Mouse (Mus musculus): ENCODE measurements around the gene Dyrk4. TPM values are rescaled to one million over a fixed set of nuclear protein-coding genes. Genes with fewer than 3 reads are reported as not detected.
A peak's percentile ranks its signal among the peaks of the same experiment; 100 is the strongest.

Dyrk4 gene
- polyA plus RNA-seq, 1 experiment from 2014 or later: 0.05 TPM

GRCm38 (mm10) chr6:126852881-126853280, 68.8 kb downstream of the Dyrk4 start, which contains the start of gene Akap3:
Akap3 (plus strand) TSS chr6:126853098.
- Histone ChIP-seq H3K27ac (ENCODE audit: low read length) (no peak within 1 kb of the TSS), H3K9ac (ENCODE audit: low read depth, low read length) (no peak within 1 kb of the TSS)
- no peak for ATAC-seq (ENCODE audit: low read depth)

GRCm38 (mm10) chr6:126848712-126849704, 72.6 kb downstream of the Dyrk4 start, which contains the start of gene Ndufa9:
Ndufa9 (minus strand) TSS chr6:126849136.
- ATAC-seq (ENCODE audit: low read depth): peak; percentile 88
- whole genome bisulfite sequencing (ENCODE audit: insufficient replicate concordance): 6% methylated on average over 46 of the region's 46 CpGs
- H3K27ac ChIP-seq (ENCODE audit: low read length): peak within 1 kb of the TSS; percentile 41

More at GRCm38 (mm10) chr6:126852881-126853280, 68.8 kb downstream of the Dyrk4 start, which contains the start of gene Akap3:
- H3K9me3 ChIP-seq (replicated peaks; ENCODE audit: control insufficient read depth, low read length): no peaks in the 10 kb centered on the region
- no peaks in the 10 kb centered on the region for H3K36me3 ChIP-seq (ENCODE audit: control insufficient read depth, insufficient read depth)
- peaks cover 9% of the 10 kb centered on the region for H3K4me1 ChIP-seq (ENCODE audit: control insufficient read depth, low read depth, low read length)
- H3K4me2 ChIP-seq (ENCODE audit: low read depth, low read length): no peak within 1 kb of the TSS
- H3K27me3 ChIP-seq (ENCODE audit: control insufficient read depth, insufficient read depth, low read depth, low read length): no peaks in the 10 kb centered on the region
- no peak within 1 kb of the TSS for H3K4me3 ChIP-seq (ENCODE audit: low read depth, low read length)

DNA sequence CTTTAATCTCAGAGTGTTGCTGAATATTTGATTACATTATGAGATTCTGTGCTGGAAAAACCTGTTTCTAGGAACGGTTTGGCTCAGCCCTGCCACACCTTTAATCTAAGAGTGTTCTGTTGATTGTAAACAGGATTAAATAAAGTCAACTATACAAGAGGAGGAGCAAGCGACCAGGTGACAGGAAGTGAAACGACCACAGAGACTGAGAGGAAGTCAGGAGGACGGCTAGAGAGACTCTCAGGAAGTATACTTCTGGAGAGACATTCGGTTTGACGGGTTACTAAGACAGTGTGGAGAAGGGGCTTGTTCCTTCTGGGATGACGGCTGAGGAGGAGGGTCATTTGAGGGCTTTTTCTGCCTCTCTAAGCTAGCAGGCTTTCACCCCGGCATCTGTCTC, 85.0 kb downstream of the Dyrk4 start:
- ATAC-seq (ENCODE audit: low read depth): no peak
- Histone ChIP-seq H3K4me1 (ENCODE audit: control insufficient read depth, low read depth, low read length) (no peaks in the 10 kb centered on the region), H3K27me3 (ENCODE audit: control insufficient read depth, insufficient read depth, low read depth, low read length) (no peaks in the 10 kb centered on the region), H3K4me3 (ENCODE audit: low read depth, low read length) (no peak overlapping the region), H3K9me3 (replicated peaks; ENCODE audit: control insufficient read depth, low read length) (no peaks in the 10 kb centered on the region), H3K27ac (ENCODE audit: low read length) (no peak overlapping the region), H3K9ac (ENCODE audit: low read depth, low read length) (no peak overlapping the region), H3K4me2 (ENCODE audit: low read depth, low read length) (no peak overlapping the region), H3K36me3 (ENCODE audit: control insufficient read depth, insufficient read depth) (peaks cover 27% of the 10 kb centered on the region)
- WGBS (ENCODE audit: insufficient replicate concordance): 47% methylated on average over 8 of the region's 8 CpGs

More at GRCm38 (mm10) chr6:126848712-126849704, 72.6 kb downstream of the Dyrk4 start, which contains the start of gene Ndufa9:
- peak within 1 kb of the TSS; percentile 81 for H3K9ac ChIP-seq (ENCODE audit: low read depth, low read length)
- peaks cover 2% of the 10 kb centered on the region; the same call in 1 of the 2 replicates for H3K36me3 ChIP-seq (ENCODE audit: control insufficient read depth, insufficient read depth)
- peak within 1 kb of the TSS; percentile 80 for H3K4me2 ChIP-seq (ENCODE audit: low read depth, low read length)
- peak within 1 kb of the TSS; percentile 92 for H3K4me3 ChIP-seq (ENCODE audit: low read depth, low read length)
- no peaks in the 10 kb centered on the region for H3K9me3 ChIP-seq (replicated peaks; ENCODE audit: control insufficient read depth, low read length)
- no peaks in the 10 kb centered on the region for H3K27me3 ChIP-seq (ENCODE audit: control insufficient read depth, insufficient read depth, low read depth, low read length)
- peaks cover 15% of the 10 kb centered on the region for H3K4me1 ChIP-seq (ENCODE audit: control insufficient read depth, low read depth, low read length)

Other genes with a start within 250 kb of the Dyrk4 start
- gene Kcna6, start 181.2 kb downstream of the Dyrk4 start, polyA plus RNA-seq (2015; fragmentation: Nextera tagmentation; extraction: Ambion mirVana): 0.05 and 0.06 TPM in 2 replicates
- 132 and 147 TPM in 2 replicates for gene Ndufa9, start 72.7 kb downstream of the Dyrk4 start, polyA plus RNA-seq (2015; fragmentation: Nextera tagmentation; extraction: Ambion mirVana)
- gene Akap3, start 68.7 kb downstream of the Dyrk4 start, polyA plus RNA-seq (2015; fragmentation: Nextera tagmentation; extraction: Ambion mirVana): not detected in 2 replicates
- 40.3 and 46.5 TPM in 2 replicates for gene Rad51ap1, start 17.7 kb upstream of the Dyrk4 start, polyA plus RNA-seq (2015; fragmentation: Nextera tagmentation; extraction: Ambion mirVana)
- gene D6Wsu163e, start 18.1 kb upstream of the Dyrk4 start, polyA plus RNA-seq (2015; fragmentation: Nextera tagmentation; extraction: Ambion mirVana): 12.3 and 14.6 TPM in 2 replicates
- 0.04 TPM in 1 of 2 replicates, not detected in the other for gene Fgf6, start 93.7 kb upstream of the Dyrk4 start, polyA plus RNA-seq (2015; fragmentation: Nextera tagmentation; extraction: Ambion mirVana)
- gene Fgf23, start 151.1 kb upstream of the Dyrk4 start, polyA plus RNA-seq (2015; fragmentation: Nextera tagmentation; extraction: Ambion mirVana): not detected in 2 replicates
- gene Tigar, start 187.7 kb upstream of the Dyrk4 start, polyA plus RNA-seq (2015; fragmentation: Nextera tagmentation; extraction: Ambion mirVana): 0.24 and 0.41 TPM in 2 replicates
- gene Ccnd2, start 230.4 kb upstream of the Dyrk4 start, polyA plus RNA-seq (2015; fragmentation: Nextera tagmentation; extraction: Ambion mirVana): 41.2 and 46.1 TPM in 2 replicates

Measured in liver, embryonic 16.5 days (tissue).